Mouse (Mus musculus): ENCODE measurements at regions not wholly inside any gene's neighbourhood (a gene's known extent, or its start where the extent isn't known, plus 50 kb on each side); places are given as distances from the start of the nearest gene placed in this dataset.

DNA sequence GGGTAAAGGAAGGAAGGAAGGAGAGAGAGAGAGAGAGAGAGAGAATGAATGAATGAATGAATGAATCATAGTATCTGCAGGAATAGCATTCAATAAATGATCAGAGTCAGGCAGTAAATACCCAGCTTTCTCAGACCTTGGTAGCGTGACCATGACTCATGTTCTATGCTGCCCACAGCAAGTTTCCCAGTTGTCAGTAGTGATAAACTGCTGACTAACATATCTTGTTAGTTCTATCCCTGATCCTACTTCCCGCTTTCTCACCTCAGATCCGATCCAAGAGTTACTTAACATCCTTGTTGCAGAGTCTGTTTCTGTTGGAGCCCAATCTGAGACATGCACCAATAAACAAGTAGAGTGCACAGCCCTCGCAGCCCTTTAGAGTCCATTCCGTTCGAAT lies 103.1 kb upstream of the Ptprt start:
- H3K9me3 ChIP-seq (replicated peaks; ENCODE audit: insufficient read depth, low read length), result no peaks in the 10 kb centered on the region
- H3K9ac ChIP-seq (ENCODE audit: control insufficient read depth, low read depth, low read length, poor library complexity, severe bottlenecking), result no peak overlapping the region
- H3K4me1 ChIP-seq (ENCODE audit: control insufficient read depth in 1 of 2, insufficient read depth in 2 of 2, low read length in 2 of 2), result no peaks in the 10 kb centered on the region
- no peak overlapping the region for H3K4me3 ChIP-seq (ENCODE audit: control insufficient read depth in 1 of 2, insufficient read depth in 1 of 2, low read depth in 2 of 2, low read length in 2 of 2)
- TF ChIP-seq TCF12 (IDR thresholded peaks at IDR 0.05; ENCODE audit: low read depth, low read length), result no peak
- TF ChIP-seq UBTF (IDR thresholded peaks at IDR 0.05; ENCODE audit: borderline replicate concordance, insufficient read depth, low read depth, low read length), result no peak
- no peak for TF ChIP-seq ETS1 (IDR thresholded peaks at IDR 0.05; ENCODE audit: low read depth, low read length)
- TF ChIP-seq RCOR1 (IDR thresholded peaks at IDR 0.05; ENCODE audit: low read depth, low read length), result no peak
- TF ChIP-seq NELFE (IDR thresholded peaks at IDR 0.05; ENCODE audit: low read depth, low read length), result no peak
- H3K79me2 ChIP-seq (ENCODE audit: control insufficient read depth, insufficient read depth, low read length, poor library complexity), result no peaks in the 10 kb centered on the region
- H3K27me3 ChIP-seq (ENCODE audit: control insufficient read depth in 1 of 2, insufficient read depth in 2 of 2, low read length in 2 of 2), result no peaks in the 10 kb centered on the region
- no peaks in the 10 kb centered on the region for H3K36me3 ChIP-seq (ENCODE audit: control insufficient read depth in 1 of 2, insufficient read depth in 2 of 2, low read length in 2 of 2)
- no peak overlapping the region for H3K27ac ChIP-seq (ENCODE audit: control insufficient read depth, low read depth, low read length)
- no peak for DNase-seq (ENCODE audit: low read depth, low spot score)

DNA sequence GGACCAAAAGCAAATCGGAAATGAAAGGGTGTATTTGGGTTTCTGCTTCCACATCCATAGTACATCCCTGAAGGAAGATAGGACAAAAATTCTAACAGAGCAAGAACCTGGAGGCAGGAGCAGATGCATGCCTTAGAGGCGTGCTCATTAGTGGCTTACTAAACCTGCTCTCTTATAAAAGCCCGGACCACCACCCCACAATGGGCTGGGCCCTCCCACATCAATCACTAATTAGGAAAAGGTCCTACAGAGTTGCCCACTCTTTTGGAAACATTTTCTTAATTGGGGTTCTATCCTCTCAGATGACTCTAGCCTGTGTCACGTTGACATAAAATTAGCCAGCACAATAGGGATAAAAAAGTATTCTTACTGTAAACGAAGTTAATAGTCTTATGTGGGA lies 79.6 kb upstream of the Ptprt start:
- H3K27me3 ChIP-seq (ENCODE audit: control insufficient read depth in 1 of 2, insufficient read depth in 2 of 2, low read length in 2 of 2), result no peaks in the 10 kb centered on the region

DNA sequence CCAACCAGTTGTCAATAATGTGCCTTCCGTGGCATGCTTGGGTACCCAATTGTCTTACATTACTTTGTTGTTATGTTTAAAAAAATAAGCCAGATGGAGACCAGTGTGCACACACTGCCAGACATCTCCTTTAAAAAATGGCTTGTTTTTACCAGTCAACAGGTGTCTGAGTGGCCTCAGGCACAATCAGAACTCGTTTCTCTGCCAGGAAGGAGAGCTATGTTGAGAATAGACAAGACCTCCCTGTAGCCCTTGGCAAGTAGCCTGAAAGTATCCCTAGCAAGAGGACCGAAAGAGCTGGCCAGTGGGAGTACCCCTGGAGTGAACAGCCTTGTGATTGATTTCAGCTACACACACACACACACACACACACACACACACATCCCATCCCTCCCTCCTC lies 74.8 kb upstream of the Ptprt start:
- no peak for TF ChIP-seq NRF1 (IDR thresholded peaks at IDR 0.05; ENCODE audit: insufficient read depth, low read depth, low read length, poor library complexity, severe bottlenecking)
- Histone ChIP-seq H3K4me3 (ENCODE audit: control insufficient read depth in 1 of 2, insufficient read depth in 1 of 2, low read depth in 2 of 2, low read length in 2 of 2) (no peak overlapping the region), H3K27me3 (ENCODE audit: control insufficient read depth in 1 of 2, insufficient read depth in 2 of 2, low read length in 2 of 2) (no peaks in the 10 kb centered on the region), H3K9ac (ENCODE audit: control insufficient read depth, low read depth, low read length, poor library complexity, severe bottlenecking) (no peak overlapping the region), H3K4me1 (ENCODE audit: control insufficient read depth in 1 of 2, insufficient read depth in 2 of 2, low read length in 2 of 2) (no peaks in the 10 kb centered on the region), H3K27ac (ENCODE audit: control insufficient read depth, low read depth, low read length) (no peak overlapping the region), H3K9me3 (replicated peaks; ENCODE audit: insufficient read depth, low read length) (no peaks in the 10 kb centered on the region), H3K79me2 (ENCODE audit: control insufficient read depth, insufficient read depth, low read length, poor library complexity) (no peaks in the 10 kb centered on the region), H3K36me3 (ENCODE audit: control insufficient read depth in 1 of 2, insufficient read depth in 2 of 2, low read length in 2 of 2) (no peaks in the 10 kb centered on the region)
- no peak for DNase-seq (ENCODE audit: low read depth, low spot score)

More for the DNA sequence above, 79.6 kb upstream of the Ptprt start:
- Histone ChIP-seq H3K9me3 (replicated peaks; ENCODE audit: insufficient read depth, low read length) (no peaks in the 10 kb centered on the region), H3K36me3 (ENCODE audit: control insufficient read depth in 1 of 2, insufficient read depth in 2 of 2, low read length in 2 of 2) (no peaks in the 10 kb centered on the region), H3K79me2 (ENCODE audit: control insufficient read depth, insufficient read depth, low read length, poor library complexity) (no peaks in the 10 kb centered on the region), H3K4me1 (ENCODE audit: control insufficient read depth in 1 of 2, insufficient read depth in 2 of 2, low read length in 2 of 2) (no peaks in the 10 kb centered on the region), H3K4me3 (ENCODE audit: control insufficient read depth in 1 of 2, insufficient read depth in 1 of 2, low read depth in 2 of 2, low read length in 2 of 2) (no peak overlapping the region), H3K27ac (ENCODE audit: control insufficient read depth, low read depth, low read length) (no peak overlapping the region), H3K9ac (ENCODE audit: control insufficient read depth, low read depth, low read length, poor library complexity, severe bottlenecking) (no peak overlapping the region)
- TF ChIP-seq CHD1 (IDR thresholded peaks at IDR 0.05; ENCODE audit: low read depth, low read length) (no peak), MAZ (IDR thresholded peaks at IDR 0.05; ENCODE audit: low read depth, low read length) (no peak), ZMIZ1 (IDR thresholded peaks at IDR 0.05; ENCODE audit: low read depth, low read length) (no peak), CHD2 (IDR thresholded peaks at IDR 0.05; ENCODE audit: low read length) (no peak), POLR2AphosphoS5 (IDR thresholded peaks at IDR 0.05; ENCODE audit: borderline replicate concordance, low read depth, low read length) (no peak), MXI1 (IDR thresholded peaks at IDR 0.05; ENCODE audit: low read depth, low read length) (no peak), MYC (IDR thresholded peaks at IDR 0.05; ENCODE audit: low read depth, low read length) (no peak), RAD21 (IDR thresholded peaks at IDR 0.05; ENCODE audit: low read depth, low read length) (no peak), BHLHE40 (IDR thresholded peaks at IDR 0.05; ENCODE audit: borderline replicate concordance, low read depth, low read length) (no peak), USF1 (IDR thresholded peaks at IDR 0.05; ENCODE audit: low read depth, low read length) (no peak), ZC3H11A (IDR thresholded peaks at IDR 0.05; ENCODE audit: low read depth, low read length) (no peak), MAX (IDR thresholded peaks at IDR 0.05; ENCODE audit: low read length) (no peak), MEF2A (IDR thresholded peaks at IDR 0.05; ENCODE audit: extremely low read depth, insufficient replicate concordance, low read depth, low read length, poor library complexity, severe bottlenecking) (no peak), NELFE (IDR thresholded peaks at IDR 0.05; ENCODE audit: low read depth, low read length) (no peak), SMC3 (IDR thresholded peaks at IDR 0.05; ENCODE audit: low read depth, low read length) (no peak), ZNF384 (IDR thresholded peaks at IDR 0.05; ENCODE audit: low read depth, low read length) (no peak), USF2 (IDR thresholded peaks at IDR 0.05; ENCODE audit: borderline replicate concordance in 1 of 2, insufficient read depth in 1 of 2, low read depth in 1 of 2, low read length in 2 of 2) (no peak), NRF1 (IDR thresholded peaks at IDR 0.05; ENCODE audit: insufficient read depth, low read depth, low read length, poor library complexity, severe bottlenecking) (no peak), MYB (IDR thresholded peaks at IDR 0.05; ENCODE audit: low read depth, low read length) (no peak), GATA1 (IDR thresholded peaks at IDR 0.05; ENCODE audit: low read depth, low read length) (no peak)
- DNase-seq (ENCODE audit: low read depth, low spot score), result no peak
